Comparison of ENCODE assay signal across 8 mouse cellular contexts in genomic region chr13:81761566-81762186, GRCm38 (mm10). TPM values are rescaled to one million over a fixed set of nuclear protein-coding genes. Genes with fewer than 3 reads are reported as not detected.
DNase-seq lines count a peak whose midpoint lies in the region; ATAC-seq and TF ChIP-seq lines count a peak whose summit lies in the region.

No protein-coding gene starts in this region.

- H3K4me1 ChIP-seq in forebrain, embryonic 14.5 days (ENCODE audit: control insufficient read depth, insufficient read depth, low read length), result no peaks in the 10 kb centered on the region
- peaks cover 2% of the 10 kb centered on the region; the same call in 1 of the 2 replicates for H3K4me1 ChIP-seq in lung, adult 2 months (ENCODE audit: control insufficient read depth, insufficient read depth, low read length)
- H3K4me1 ChIP-seq in neural tube, embryonic 15.5 days, result 0 out of 2 replicates have a peak, but pooled peaks cover 2% of the 10 kb centered on the region

- WGBS in forebrain, embryonic 14.5 days, result 31% methylated on average over 14 of the region's 14 CpGs
- 30% methylated on average over 14 of the region's 14 CpGs for WGBS in lung, adult 2 months
- WGBS in neural tube, embryonic 15.5 days, result 34% methylated on average over 14 of the region's 14 CpGs

- H3K27me3 ChIP-seq in forebrain, embryonic 14.5 days (replicated peaks; ENCODE audit: control insufficient read depth, insufficient read depth, low read length), result no peaks in the 10 kb centered on the region
- no peaks in the 10 kb centered on the region for H3K27me3 ChIP-seq in neural tube, embryonic 15.5 days (replicated peaks)

- peak; percentile 25 for DNase-seq in thymus, postnatal 14 days
- no peak for DNase-seq in thymus, postnatal 4 days
- peak; percentile 92 for DNase-seq in forebrain, embryonic 14.5 days (ENCODE audit: low spot score)
- DNase-seq in kidney, adult 18-20 months, result peak; percentile 23
- DNase-seq in lung, adult 2 months, result no peak
- no peak for DNase-seq in spleen, postnatal 36 days (ENCODE audit: low spot score in 2 of 2)

- H3K4me3 ChIP-seq in forebrain, embryonic 14.5 days (ENCODE audit: low read depth, low read length), result no peak overlapping the region
- H3K4me3 ChIP-seq in lung, adult 2 months (replicated peaks; ENCODE audit: extremely low read depth, low read depth, low read length), result no peak overlapping the region
- no peak overlapping the region for H3K4me3 ChIP-seq in neural tube, embryonic 15.5 days (replicated peaks)

- H3K27ac ChIP-seq in forebrain, embryonic 14.5 days (ENCODE audit: low read depth, low read length), result no peak overlapping the region
- H3K27ac ChIP-seq in neural tube, embryonic 15.5 days (replicated peaks), result no peak overlapping the region

- no peaks in the 10 kb centered on the region for H3K36me3 ChIP-seq in forebrain, embryonic 14.5 days (ENCODE audit: control insufficient read depth, insufficient read depth, low read length)
- H3K36me3 ChIP-seq in neural tube, embryonic 15.5 days, result no peaks in the 10 kb centered on the region

- peak; percentile 64 for ATAC-seq in cerebellum, adult (ENCODE audit: insufficient number of reproducible peaks, low FRiP score, low TSS enrichment)
- ATAC-seq in forebrain, embryonic 14.5 days, result peak; percentile 56
- ATAC-seq in neural tube, embryonic 15.5 days (ENCODE audit: low FRiP score), result peak; percentile 66; the same call in 1 of the 2 replicates

- H3K4me2 ChIP-seq in forebrain, embryonic 14.5 days (ENCODE audit: low read length), result no peak overlapping the region
- H3K4me2 ChIP-seq in neural tube, embryonic 15.5 days, result peak overlapping the region; percentile 37; the same call in 1 of the 2 replicates

- no peaks in the 10 kb centered on the region for H3K9me3 ChIP-seq in forebrain, embryonic 14.5 days (replicated peaks; ENCODE audit: control insufficient read depth, low read length)
- H3K9me3 ChIP-seq in neural tube, embryonic 15.5 days (replicated peaks), result no peaks in the 10 kb centered on the region

- no peak for TF ChIP-seq POLR2A in lung, adult 2 months (IDR thresholded peaks at IDR 0.05; ENCODE audit: borderline replicate concordance, extremely low read depth, low read depth, low read length)

- no peak overlapping the region for H3K9ac ChIP-seq in forebrain, embryonic 14.5 days (ENCODE audit: low read length)
- H3K9ac ChIP-seq in neural tube, embryonic 15.5 days (replicated peaks), result no peak overlapping the region

- 0 out of 2 replicates have a peak, but pooled peaks have one; percentile 28 for TF ChIP-seq CTCF in lung, adult 2 months (IDR thresholded peaks at IDR 0.05; ENCODE audit: insufficient read depth, low read length)

RNA-seq across cellular contexts. Expression of gene Cetn3, which starts 21.2 kb away (rescaled TPM):
- 301 and 315 TPM in 2 replicates for polyA plus RNA-seq in forebrain, embryonic 14.5 days (2014; fragmentation: Nextera tagmentation; extraction: Ambion mirVana)
- 2.9 and 8.8 TPM in 2 replicates for polyA plus RNA-seq in lung, adult 2 months (2012; rRNA removed)
- 212 and 218 TPM in 2 replicates for polyA plus RNA-seq in neural tube, embryonic 15.5 days (2015; fragmentation: Nextera tagmentation; extraction: Ambion mirVana)

RNA-seq across cellular contexts. Expression of gene Mblac2, which starts 50.5 kb away (rescaled TPM):
- 23.8 and 33.6 TPM in 2 replicates for polyA plus RNA-seq in forebrain, embryonic 14.5 days (2014; fragmentation: Nextera tagmentation; extraction: Ambion mirVana)
- polyA plus RNA-seq in lung, adult 2 months (2012; rRNA removed), result 2.8 and 4.0 TPM in 2 replicates
- 64.8 and 65.6 TPM in 2 replicates for polyA plus RNA-seq in neural tube, embryonic 15.5 days (2015; fragmentation: Nextera tagmentation; extraction: Ambion mirVana)

RNA-seq across cellular contexts. Expression of gene Polr3g, which starts 50.9 kb away (rescaled TPM):
- 2.9 and 3.4 TPM in 2 replicates for polyA plus RNA-seq in forebrain, embryonic 14.5 days (2014; fragmentation: Nextera tagmentation; extraction: Ambion mirVana)
- polyA plus RNA-seq in lung, adult 2 months (2012; rRNA removed), result 1.2 and 6.4 TPM in 2 replicates
- polyA plus RNA-seq in neural tube, embryonic 15.5 days (2015; fragmentation: Nextera tagmentation; extraction: Ambion mirVana), result 8.2 and 8.9 TPM in 2 replicates

Comparison
In these comparisons a context has a peak if more than half of its experiments do, and no peak if none do; other contexts are left out.
1. DNase-seq: peak in thymus, postnatal 14 days (single experiment), forebrain, embryonic 14.5 days (single experiment) and kidney, adult 18-20 months (single experiment); none in thymus, postnatal 4 days (single experiment), lung, adult 2 months (single experiment) and spleen, postnatal 36 days (0 of 2).
2. RNA of gene Cetn3, which starts 21.2 kb away (polyA plus RNA-seq): 301 to 315 TPM in forebrain, embryonic 14.5 days and 212 to 218 TPM in neural tube, embryonic 15.5 days; 2.9 to 8.8 TPM in lung, adult 2 months; every median in the first group is over 10 times any median in the second.
3. Peak in every context shown above with its lines, with median percentiles within 50 percentile points of each other: ATAC-seq.